Mouse (Mus musculus) bone marrow macrophage, adult 2 months (primary cell): Measurements from ENCODE around the gene Gm26741.

Experiments
- CTCF ChIP-seq: IDR thresholded peaks from 2 replicates; pipeline ENCODE4 v1.5.1; 2012; ENCODE audit warnings: low read depth, mild to moderate bottlenecking, low read length, moderate library complexity
- POLR2A ChIP-seq: IDR thresholded peaks from 2 replicates; pipeline ENCODE4 v1.6.1; 2012; ENCODE audit warnings: mild to moderate bottlenecking, low read depth, low read length, borderline replicate concordance

- no peak for TF ChIP-seq CTCF
- no peak for TF ChIP-seq POLR2A
Observed at GRCm38 (mm10) chr10:52405160-52405559, 46.6 kb downstream of the Gm26741 start.
